Mouse (Mus musculus): Measurements from ENCODE around the gene 1700003F12Rik.

DNA sequence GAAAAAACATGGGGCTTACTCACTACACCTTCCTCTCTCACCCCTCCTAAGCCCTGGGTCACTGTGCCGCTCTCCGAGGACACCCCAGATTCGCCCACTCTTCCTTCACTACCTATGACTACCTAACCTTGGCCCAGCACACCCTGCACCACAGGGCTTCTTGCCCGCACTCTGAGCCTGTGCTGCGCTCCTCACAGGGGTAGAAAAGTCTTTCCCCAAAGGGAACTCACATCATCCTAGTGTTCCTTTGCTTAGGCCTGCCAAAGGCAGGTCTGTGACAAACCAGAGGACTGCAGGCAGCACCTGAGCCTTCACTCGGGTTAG, 30.8 kb downstream of the 1700003F12Rik start:
- TF ChIP-seq POLR2A (IDR thresholded peaks at IDR 0.05; ENCODE audit: low read depth, low read length) = no peak
- TF ChIP-seq CTCF (IDR thresholded peaks at IDR 0.05; ENCODE audit: borderline replicate concordance, insufficient read depth, low read length) = no peak

All from embryonic fibroblast, embryonic 13.5 days (primary cell).